Mouse (Mus musculus): Measurements from ENCODE around the gene Zfhx2.

DNA sequence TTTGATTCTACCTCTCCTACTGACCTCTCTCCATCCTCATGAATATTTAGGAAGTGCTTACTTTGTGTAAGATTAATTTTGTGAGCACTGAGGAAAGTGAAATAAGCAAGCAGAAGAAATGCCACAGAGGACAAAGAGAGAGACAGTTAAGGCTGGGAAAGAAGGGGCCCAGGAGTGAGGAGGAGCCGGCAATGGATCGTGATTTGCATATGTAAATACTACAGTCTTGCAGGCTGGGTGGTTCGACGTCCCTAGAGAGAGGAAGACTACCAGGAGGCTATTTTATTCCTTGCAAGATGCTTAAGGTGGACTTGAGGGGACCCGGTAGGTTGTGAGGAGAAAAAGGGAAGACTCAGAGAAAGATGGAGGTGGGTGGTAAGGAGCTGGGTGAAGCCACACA lies 11.0 kb downstream of the Zfhx2 start:
- no peak for TF ChIP-seq MAX (IDR thresholded peaks at IDR 0.05; ENCODE audit: low read length)
- no peak for TF ChIP-seq TBP (conservative IDR thresholded peaks at IDR 0.05; ENCODE audit: low read depth, low read length)
- no peak for TF ChIP-seq ZMIZ1 (IDR thresholded peaks at IDR 0.05; ENCODE audit: low read depth, low read length)
- no peak for TF ChIP-seq POLR2A (IDR thresholded peaks at IDR 0.05; ENCODE audit: low read depth, low read length)
- TF ChIP-seq CTCF (conservative IDR thresholded peaks at IDR 0.05 in 1 of 2, IDR thresholded peaks at IDR 0.05 in 1 of 2; ENCODE audit: low read depth in 2 of 2, low read length in 2 of 2): no peak
- TF ChIP-seq ELF1 (IDR thresholded peaks at IDR 0.05; ENCODE audit: low read depth, low read length): no peak
- TF ChIP-seq USF1 (IDR thresholded peaks at IDR 0.05; ENCODE audit: low read depth, low read length): no peak
- TF ChIP-seq JUND (conservative IDR thresholded peaks at IDR 0.05; ENCODE audit: low read depth, low read length): no peak
- no peak for TF ChIP-seq E2F4 (IDR thresholded peaks at IDR 0.05; ENCODE audit: insufficient replicate concordance, low read depth, low read length)
- TF ChIP-seq UBTF (IDR thresholded peaks at IDR 0.05; ENCODE audit: low read depth, low read length): no peak
- TF ChIP-seq EP300 (IDR thresholded peaks at IDR 0.05; ENCODE audit: low read length): no peak
- TF ChIP-seq RAD21 (IDR thresholded peaks at IDR 0.05; ENCODE audit: low read depth, low read length): no peak
- no peak for TF ChIP-seq IRF4 (IDR thresholded peaks at IDR 0.05; ENCODE audit: low read depth, low read length)
- no peak for TF ChIP-seq HCFC1 (IDR thresholded peaks at IDR 0.05; ENCODE audit: low read depth, low read length)
